Mouse (Mus musculus) heart, postnatal 0 days (tissue): Measurements from ENCODE around the gene Gipc2. TPM values are rescaled to one million over a fixed set of nuclear protein-coding genes. Genes with fewer than 3 reads are reported as not detected.

ENCODE experiments used
- ATAC-seq: fragments of 200-750 bp; cut with Nextera tagmentation; 2 replicates; pipeline ENCODE4 v1.8.0; 2017; ENCODE audit warnings: low read depth, moderate number of reproducible peaks, moderate library complexity; ENCODE audit not compliant: insufficient read depth
- DNase-seq: peaks from one replicate; pipeline ENCODE4 v3.0.0-alpha.2; 2016; ENCODE audit warnings: low spot score
- H3K27ac ChIP-seq: fragments of 300-500 bp; sonication (generic); 2 replicates; pipeline ENCODE4 v1.5.1; 2014; ENCODE audit warnings: low read depth, mild to moderate bottlenecking
- H3K27me3 ChIP-seq: fragments of 300-500 bp; sonication (generic); 2 replicates; pipeline ENCODE4 v1.6.1; 2014; ENCODE audit warnings: low read length, mixed read lengths; ENCODE audit not compliant: control insufficient read depth, insufficient read depth
- H3K36me3 ChIP-seq: fragments of 300-500 bp; sonication (generic); replicated peaks from 2 replicates; pipeline ENCODE4 v1.6.1; 2014; ENCODE audit warnings: low read length, mixed read lengths; ENCODE audit not compliant: control insufficient read depth, insufficient read depth
- H3K4me1 ChIP-seq: fragments of 300-500 bp; sonication (generic); 2 replicates; pipeline ENCODE4 v1.6.1; 2014; ENCODE audit warnings: antibody characterized with exemption; ENCODE audit not compliant: control insufficient read depth, insufficient read depth
- H3K4me2 ChIP-seq: fragments of 300-500 bp; sonication (generic); 2 replicates; pipeline ENCODE4 v1.6.1; 2014; ENCODE audit warnings: low read depth, mild to moderate bottlenecking, low read length, moderate library complexity
- H3K4me3 ChIP-seq: fragments of 300-500 bp; sonication (generic); 2 replicates; pipeline ENCODE4 v1.5.1; 2014; ENCODE audit warnings: low read depth, low read length
- H3K9ac ChIP-seq: fragments of 300-500 bp; sonication (generic); replicated peaks from 2 replicates; pipeline ENCODE4 v1.6.1; 2014; ENCODE audit warnings: low read depth, low read length, mixed read lengths
- H3K9me3 ChIP-seq: fragments of 300-500 bp; sonication (generic); replicated peaks from 2 replicates; pipeline ENCODE4 v1.6.1; 2016; ENCODE audit warnings: low read length; ENCODE audit not compliant: control insufficient read depth
- CTCF ChIP-seq: IDR thresholded peaks from 2 replicates; pipeline ENCODE4 v1.5.1; 2016; ENCODE audit warnings: antibody characterized with exemption, control low read depth, low read depth
- EP300 ChIP-seq: IDR thresholded peaks from 2 replicates; pipeline ENCODE4 v1.6.1; 2016; ENCODE audit warnings: antibody characterized with exemption, low read depth
- WGBS: fragments of 180-500 bp; shearing (Covaris S2); extraction: QIAGEN DNeasy Blood & Tissue Kit; methylation state at CpG from one replicate; pipeline ENCODE4 v1.1.7; 2014; 5-methylcytosine and 5-hydroxymethylcytosine counted together
- polyA plus RNA-seq: library from polyadenylated mRNA; unstranded; fragments of >200 nt; fragmentation: Nextera tagmentation; extraction: Ambion mirVana; gene quantifications from 2 replicates; pipeline ENCODE4 v1.2.1, GENCODE M21; 2015
- total RNA-seq: library from RNA; depleted of rRNA; stranded (reverse); fragments of >200 nt; gene quantifications from 2 replicates; pipeline ENCODE4 v1.2.3, GENCODE M21; 2014; ENCODE audit warnings: low replicate concordance

The Gipc2 gene
- total and polyA plus RNA-seq, 2 experiments from 2014 or later = 3.3 TPM; not detected in 1

DNA sequence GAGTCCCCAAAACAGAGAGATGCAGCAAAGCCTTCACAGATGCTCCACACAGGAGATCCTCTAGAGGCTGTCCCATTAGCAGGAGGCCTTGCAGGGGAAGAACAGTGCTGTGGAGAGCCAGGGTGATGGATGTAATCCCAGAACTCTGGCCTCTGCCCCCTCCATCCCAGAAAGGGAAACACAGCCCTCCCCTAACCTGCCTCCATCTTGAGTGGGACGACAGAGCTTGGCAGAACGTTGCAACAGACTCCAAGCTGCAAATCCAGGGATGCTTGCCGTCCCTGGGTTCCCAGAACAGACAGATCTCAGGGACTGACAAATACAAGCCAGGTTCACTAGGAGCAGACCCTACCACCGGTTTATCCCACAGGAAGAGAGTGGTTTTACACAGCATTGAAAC, 51.8 kb downstream of the Gipc2 start:
- ATAC-seq = no peak
- Histone ChIP-seq H3K4me3 (no peak overlapping the region), H3K9me3 (no peaks in the 10 kb centered on the region), H3K4me1 (0 out of 2 replicates have a peak, but pooled peaks cover 7% of the 10 kb centered on the region), H3K4me2 (peak overlapping the region; percentile 46; the same call in 1 of the 2 replicates), H3K27me3 (no peaks in the 10 kb centered on the region), H3K36me3 (no peaks in the 10 kb centered on the region), H3K27ac (peak overlapping the region; percentile 60; the same call in 1 of the 2 replicates), H3K9ac (peak overlapping the region; percentile 26; the same call in 1 of the 2 replicates)
- no peak for DNase-seq
- no peak for TF ChIP-seq CTCF
- 40% methylated on average over 4 of the region's 4 CpGs for WGBS

DNA sequence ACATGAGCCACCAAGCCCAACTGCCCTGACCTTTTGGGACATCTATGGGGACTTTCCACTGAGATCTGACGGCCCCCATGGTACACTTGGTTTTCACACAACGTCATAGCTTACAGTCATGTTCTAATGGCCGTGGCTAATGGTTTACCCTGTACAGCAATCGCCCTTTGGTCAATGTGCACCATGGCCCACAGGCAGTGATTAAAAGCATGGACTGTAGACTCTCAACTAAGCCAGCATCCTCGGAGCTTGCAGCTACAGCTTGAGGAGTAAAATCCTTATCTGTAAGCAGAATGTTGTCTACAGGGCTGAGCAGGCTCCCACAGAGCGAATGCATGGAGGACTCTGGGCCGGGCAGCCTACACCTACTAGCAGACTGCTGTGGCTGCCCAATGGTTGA, 52.5 kb downstream of the Gipc2 start:
- H3K4me1 ChIP-seq = 0 out of 2 replicates have a peak, but pooled peaks cover 7% of the 10 kb centered on the region
- no peak for TF ChIP-seq EP300
- no peak for TF ChIP-seq CTCF
- DNase-seq = no peak
- no peak overlapping the region for H3K4me2 ChIP-seq
- no peak overlapping the region for H3K27ac ChIP-seq
- H3K27me3 ChIP-seq = no peaks in the 10 kb centered on the region
- H3K9ac ChIP-seq = no peak overlapping the region
- no peak overlapping the region for H3K4me3 ChIP-seq
- H3K9me3 ChIP-seq = no peaks in the 10 kb centered on the region
- ATAC-seq = no peak
- 84% methylated on average over 7 of the region's 7 CpGs for WGBS
- H3K36me3 ChIP-seq = no peaks in the 10 kb centered on the region

DNA sequence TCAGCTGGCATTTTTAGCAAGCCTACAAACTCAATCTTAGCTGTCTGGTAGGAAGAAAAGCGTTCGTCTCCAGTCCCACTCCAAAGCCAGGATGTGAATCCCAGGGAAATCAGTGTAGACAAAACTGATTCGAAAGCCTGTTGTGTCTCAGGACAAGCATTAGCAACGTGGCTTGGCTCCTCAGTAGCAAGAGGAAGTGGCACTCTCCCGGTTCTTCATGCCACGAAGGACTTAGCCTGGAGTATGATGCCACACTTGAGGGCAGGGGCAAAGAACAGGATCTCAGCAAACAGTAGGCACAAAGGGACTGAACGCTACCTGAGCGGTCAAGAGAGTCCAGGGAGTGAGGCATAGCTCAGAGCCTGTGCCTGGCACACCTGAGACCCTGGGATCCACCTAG, 53.4 kb downstream of the Gipc2 start:
- DNase-seq (no peak), ATAC-seq (no peak)
- H3K4me1 ChIP-seq = peaks cover 7% of the 10 kb centered on the region; the same call in 1 of the 2 replicates
- H3K9ac ChIP-seq = no peak overlapping the region
- H3K4me3 ChIP-seq = no peak overlapping the region
- TF ChIP-seq CTCF (no peak), EP300 (no peak)
- no peak overlapping the region for H3K4me2 ChIP-seq
- no peak overlapping the region for H3K27ac ChIP-seq
- no peaks in the 10 kb centered on the region for H3K36me3 ChIP-seq
- no peaks in the 10 kb centered on the region for H3K27me3 ChIP-seq
- no peaks in the 10 kb centered on the region for H3K9me3 ChIP-seq
- 84% methylated on average over 8 of the region's 8 CpGs for WGBS

DNA sequence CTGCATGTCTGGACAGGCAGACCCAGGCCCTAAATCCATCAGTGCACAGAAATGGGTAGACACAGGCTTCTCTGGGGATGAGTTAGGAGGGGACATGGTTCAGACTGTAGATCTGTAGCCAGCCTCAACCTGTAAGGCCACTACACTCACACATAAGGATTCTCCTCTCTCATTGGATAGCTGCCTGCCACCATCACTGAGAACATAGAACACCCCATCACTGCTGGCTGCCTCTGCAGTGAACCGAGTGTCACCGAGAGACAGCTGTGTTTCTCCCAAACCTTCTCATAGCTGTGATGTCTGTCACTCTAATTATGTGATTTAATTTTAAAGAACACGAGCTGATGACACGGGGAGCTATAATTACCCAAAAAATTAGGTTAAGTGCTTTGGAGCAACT, 54.5 kb downstream of the Gipc2 start:
- no peak overlapping the region for H3K4me3 ChIP-seq
- H3K4me1 ChIP-seq = peaks cover 15% of the 10 kb centered on the region; the same call in 1 of the 2 replicates
- H3K4me2 ChIP-seq = peak overlapping the region; percentile 39; the same call in 1 of the 2 replicates
- WGBS = 57% methylated on average over 4 of the region's 4 CpGs
- no peak for TF ChIP-seq CTCF
- no peak for TF ChIP-seq EP300
- H3K27me3 ChIP-seq = no peaks in the 10 kb centered on the region
- DNase-seq (no peak), ATAC-seq (0 out of 2 replicates have a peak, but pooled peaks have one; percentile 16)
- no peak overlapping the region for H3K9ac ChIP-seq
- no peaks in the 10 kb centered on the region for H3K36me3 ChIP-seq
- H3K9me3 ChIP-seq = no peaks in the 10 kb centered on the region
- H3K27ac ChIP-seq = no peak overlapping the region

DNA sequence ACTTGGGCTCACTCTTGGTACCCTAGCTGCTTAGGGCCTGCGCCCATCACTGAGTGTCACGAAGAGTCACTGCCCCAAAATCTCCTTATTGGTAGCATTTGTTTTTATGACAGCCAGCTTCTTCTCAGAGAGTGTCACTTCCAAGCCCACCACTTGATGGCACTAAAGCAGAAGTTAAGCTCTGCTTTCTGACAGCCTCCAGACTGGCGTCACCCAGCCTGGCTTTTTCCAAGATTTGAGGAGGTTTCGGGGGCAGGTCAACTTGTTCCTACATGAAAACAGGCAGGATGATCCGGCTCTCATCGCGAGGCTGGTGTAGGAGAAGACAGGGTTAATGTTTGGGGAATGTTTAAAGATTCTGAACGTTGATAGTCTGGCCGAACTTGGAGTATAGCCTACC, 54.9 kb downstream of the Gipc2 start:
- H3K4me2 ChIP-seq = peak overlapping the region; percentile 39; the same call in 1 of the 2 replicates

DNA sequence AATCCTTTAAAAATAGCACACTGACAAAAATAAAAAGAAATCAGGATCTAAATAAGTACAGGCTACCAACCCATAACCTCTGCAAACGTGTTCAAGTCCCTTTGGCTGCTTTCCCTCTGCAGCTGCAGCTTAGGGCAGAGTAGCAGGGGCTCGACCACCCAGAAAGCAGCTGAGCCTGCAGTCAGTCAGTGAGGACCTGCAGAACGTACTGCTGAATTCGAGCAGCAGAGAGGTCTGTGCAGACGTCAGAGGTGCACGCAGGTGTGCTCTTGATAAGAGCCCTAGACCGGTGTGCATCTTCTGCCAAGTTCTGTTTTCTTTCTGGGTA, 56.8 kb downstream of the Gipc2 start:
- H3K27ac ChIP-seq = no peak overlapping the region
- H3K36me3 ChIP-seq = no peaks in the 10 kb centered on the region
- no peaks in the 10 kb centered on the region for H3K9me3 ChIP-seq
- no peak overlapping the region for H3K9ac ChIP-seq
- no peak for ATAC-seq
- no peak for TF ChIP-seq EP300
- no peak for TF ChIP-seq CTCF
- no peak overlapping the region for H3K4me3 ChIP-seq
- WGBS = 47% methylated on average over 7 of the region's 7 CpGs
- H3K4me1 ChIP-seq = peaks cover 21% of the 10 kb centered on the region
- H3K4me2 ChIP-seq = no peak overlapping the region
- no peaks in the 10 kb centered on the region for H3K27me3 ChIP-seq
- no peak for DNase-seq

More for the DNA sequence above, 54.9 kb downstream of the Gipc2 start:
- peaks cover 16% of the 10 kb centered on the region for H3K4me1 ChIP-seq
- ATAC-seq = peak; percentile 56
- H3K9ac ChIP-seq = no peak overlapping the region
- DNase-seq = peak; percentile 88
- no peaks in the 10 kb centered on the region for H3K27me3 ChIP-seq
- WGBS = 7% methylated on average over 9 of the region's 9 CpGs
- H3K4me3 ChIP-seq = no peak overlapping the region
- H3K36me3 ChIP-seq = no peaks in the 10 kb centered on the region
- H3K27ac ChIP-seq = no peak overlapping the region
- no peaks in the 10 kb centered on the region for H3K9me3 ChIP-seq
- TF ChIP-seq EP300 = no peak
- peak; percentile 84 for TF ChIP-seq CTCF
